Mouse (Mus musculus) bone marrow macrophage, adult 2 months (primary cell): Measurements from ENCODE around the gene Cdk18.

Experiments used
- CTCF ChIP-seq: IDR thresholded peaks from 2 replicates; pipeline ENCODE4 v1.5.1; 2012; ENCODE audit warnings: low read depth, mild to moderate bottlenecking, low read length, moderate library complexity
- POLR2A ChIP-seq: IDR thresholded peaks from 2 replicates; pipeline ENCODE4 v1.6.1; 2012; ENCODE audit warnings: mild to moderate bottlenecking, low read depth, low read length, borderline replicate concordance

DNA sequence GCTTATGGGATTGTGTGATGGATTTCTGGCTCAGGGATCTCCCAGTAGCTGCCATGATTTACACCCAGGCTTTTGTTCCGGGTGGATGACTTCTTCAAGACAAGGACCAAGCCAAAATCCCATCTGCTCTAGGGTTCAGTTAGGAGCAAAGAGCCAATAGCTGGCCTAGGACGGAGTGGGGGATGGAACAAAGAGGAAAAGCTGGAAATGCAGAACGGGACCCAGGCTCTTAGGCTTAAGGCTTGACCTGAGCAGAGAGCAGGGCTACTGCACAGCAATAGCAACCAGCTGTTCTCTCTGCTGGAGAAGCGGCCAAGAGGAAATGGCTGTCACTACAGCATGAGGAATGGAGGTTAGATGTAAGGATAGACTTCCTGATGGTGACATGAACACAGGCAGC is 14.2 kb downstream of the Cdk18 start:
- TF ChIP-seq CTCF (no peak), POLR2A (no peak)
